Mouse (Mus musculus) hindbrain, embryonic 14.5 days (tissue): ENCODE measurements around the gene Arl5a. TPM values are rescaled to one million over a fixed set of nuclear protein-coding genes. Genes with fewer than 3 reads are reported as not detected.
A peak's percentile ranks its signal among the peaks of the same experiment; 100 is the strongest.

Experiments used
- ATAC-seq: fragments of 200-750 bp; cut with Nextera tagmentation; 2 replicates; pipeline ENCODE4 v1.8.0; 2017; ENCODE audit warnings: moderate number of reproducible peaks, mild to moderate bottlenecking, moderate TSS enrichment, moderate library complexity; ENCODE audit not compliant: low FRiP score
- DNase-seq: peaks from one replicate; pipeline ENCODE4 v3.0.0-alpha.2; 2015; ENCODE audit warnings: low spot score
- H3K27ac ChIP-seq: fragments of 300-500 bp; sonication (generic); 2 replicates; pipeline ENCODE4 v1.5.1; 2014; ENCODE audit warnings: mild to moderate bottlenecking, moderate library complexity
- H3K27me3 ChIP-seq: fragments of 300-500 bp; sonication (generic); 2 replicates; pipeline ENCODE4 v1.6.1; 2014; ENCODE audit warnings: mild to moderate bottlenecking, low read length, mixed read lengths; ENCODE audit not compliant: control insufficient read depth, insufficient read depth
- H3K36me3 ChIP-seq: fragments of 300-500 bp; sonication (generic); replicated peaks from 2 replicates; pipeline ENCODE4 v1.6.1; 2014; ENCODE audit not compliant: control insufficient read depth, insufficient read depth
- H3K4me1 ChIP-seq: fragments of 300-500 bp; sonication (generic); replicated peaks from 2 replicates; pipeline ENCODE4 v1.6.1; 2014; ENCODE audit warnings: antibody characterized with exemption, low read length, mixed read lengths; ENCODE audit not compliant: control insufficient read depth, insufficient read depth
- H3K4me2 ChIP-seq: fragments of 300-500 bp; sonication (generic); replicated peaks from 2 replicates; pipeline ENCODE4 v1.6.1; 2014; ENCODE audit warnings: mild to moderate bottlenecking, moderate library complexity
- H3K4me3 ChIP-seq: fragments of 300-500 bp; sonication (generic); replicated peaks from 2 replicates; pipeline ENCODE4 v1.5.1; 2014; ENCODE audit warnings: mild to moderate bottlenecking, low read length
- H3K9ac ChIP-seq: fragments of 300-500 bp; sonication (generic); 2 replicates; pipeline ENCODE4 v1.6.1; 2014
- H3K9me3 ChIP-seq: fragments of 300-500 bp; sonication (generic); 2 replicates; pipeline ENCODE4 v1.6.1; 2016; ENCODE audit warnings: low read length; ENCODE audit not compliant: control insufficient read depth
- WGBS: fragments of 180-500 bp; shearing (Covaris S2); extraction: QIAGEN DNeasy Blood & Tissue Kit; methylation state at CpG from one replicate; pipeline ENCODE4 v1.1.7; 2014; 5-methylcytosine and 5-hydroxymethylcytosine counted together
- polyA plus RNA-seq: library from polyadenylated mRNA; unstranded; fragments of >200 nt; fragmentation: Nextera tagmentation; extraction: Ambion mirVana; gene quantifications from 2 replicates; pipeline ENCODE4 v1.2.1, GENCODE M21; 2014

Arl5a gene
- polyA plus RNA-seq = 62.7 and 70.8 TPM in 2 replicates

- peak; percentile 96 for ATAC-seq
- under 1% methylated on average over 56 of the region's 57 CpGs for WGBS
- DNase-seq = peak; percentile 95
- Histone ChIP-seq H3K4me3 (peak within 1 kb of the TSS; percentile 99), H3K4me1 (peaks cover 33% of the 10 kb centered on the region), H3K4me2 (peak within 1 kb of the TSS; percentile 79), H3K9ac (peak within 1 kb of the TSS; percentile 95), H3K36me3 (no peaks in the 10 kb centered on the region), H3K27ac (peak within 1 kb of the TSS; percentile 89), H3K27me3 (no peaks in the 10 kb centered on the region), H3K9me3 (no peaks in the 10 kb centered on the region)
These were observed at the start of gene Arl5a for GRCm38 (mm10) chr2:52424747-52425522. Gene Arl5a (minus strand): TSS chr2:52424901.

GRCm38 (mm10) chr2:52471545-52472291, 47.0 kb upstream of the Arl5a start:
- Histone ChIP-seq H3K4me3 (no peak overlapping the region), H3K4me1 (no peaks in the 10 kb centered on the region), H3K9ac (no peak overlapping the region), H3K27me3 (no peaks in the 10 kb centered on the region), H3K36me3 (peaks cover 25% of the 10 kb centered on the region; the same call in 1 of the 2 replicates), H3K4me2 (no peak overlapping the region), H3K27ac (peak overlapping the region; percentile 32; the same call in 1 of the 2 replicates), H3K9me3 (no peaks in the 10 kb centered on the region)
- 56% methylated on average over 4 of the region's 4 CpGs for WGBS
- peak; percentile 72; the same call in 1 of the 2 replicates for ATAC-seq
- no peak for DNase-seq

DNA sequence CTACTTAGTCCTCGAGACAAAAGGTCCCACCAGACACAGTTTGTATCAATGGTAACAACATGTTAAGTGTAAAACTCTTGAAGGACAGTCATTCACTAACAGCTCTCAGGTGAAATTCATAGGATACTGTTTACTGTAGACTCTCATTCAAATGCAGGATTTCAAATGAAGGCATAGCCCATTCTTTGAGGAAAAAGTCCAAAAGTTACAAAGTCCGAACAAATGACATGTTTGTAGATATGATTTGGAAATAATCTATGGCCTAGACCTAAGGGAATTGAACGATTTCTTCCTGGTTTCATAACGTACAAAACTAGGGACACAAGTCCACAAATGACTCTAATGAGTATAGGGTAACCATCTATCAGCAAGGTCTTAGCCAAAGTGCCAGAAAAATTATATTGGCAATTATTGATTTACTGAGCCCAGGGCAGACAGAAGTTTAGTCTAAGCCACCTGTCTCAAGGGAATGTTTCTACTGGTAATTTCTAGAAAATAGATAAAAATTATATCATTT, 45.4 kb upstream of the Arl5a start:
- H3K27ac ChIP-seq = no peak overlapping the region
- no peaks in the 10 kb centered on the region for H3K27me3 ChIP-seq
- H3K36me3 ChIP-seq = peaks cover 30% of the 10 kb centered on the region; the same call in 1 of the 2 replicates
- ATAC-seq = no peak
- no peak overlapping the region for H3K4me2 ChIP-seq
- H3K4me1 ChIP-seq = no peaks in the 10 kb centered on the region
- no peak overlapping the region for H3K9ac ChIP-seq
- DNase-seq = no peak
- no peaks in the 10 kb centered on the region for H3K9me3 ChIP-seq
- 87% methylated on average over 4 of the region's 4 CpGs for WGBS
- no peak overlapping the region for H3K4me3 ChIP-seq

GRCm38 (mm10) chr2:52467629-52468028, 42.9 kb upstream of the Arl5a start:
- H3K27ac ChIP-seq = no peak overlapping the region

GRCm38 (mm10) chr2:52461206-52461967, 36.7 kb upstream of the Arl5a start:
- no peak for DNase-seq
- H3K27ac ChIP-seq = no peak overlapping the region
- ATAC-seq = no peak

More at GRCm38 (mm10) chr2:52467629-52468028, 42.9 kb upstream of the Arl5a start:
- Histone ChIP-seq H3K27me3 (no peaks in the 10 kb centered on the region), H3K9me3 (no peaks in the 10 kb centered on the region), H3K4me2 (no peak overlapping the region), H3K9ac (no peak overlapping the region), H3K36me3 (peaks cover 21% of the 10 kb centered on the region; the same call in 1 of the 2 replicates), H3K4me3 (no peak overlapping the region), H3K4me1 (no peaks in the 10 kb centered on the region)
- ATAC-seq = no peak
- 84% methylated on average over 6 of the region's 6 CpGs for WGBS
- DNase-seq = no peak

DNA sequence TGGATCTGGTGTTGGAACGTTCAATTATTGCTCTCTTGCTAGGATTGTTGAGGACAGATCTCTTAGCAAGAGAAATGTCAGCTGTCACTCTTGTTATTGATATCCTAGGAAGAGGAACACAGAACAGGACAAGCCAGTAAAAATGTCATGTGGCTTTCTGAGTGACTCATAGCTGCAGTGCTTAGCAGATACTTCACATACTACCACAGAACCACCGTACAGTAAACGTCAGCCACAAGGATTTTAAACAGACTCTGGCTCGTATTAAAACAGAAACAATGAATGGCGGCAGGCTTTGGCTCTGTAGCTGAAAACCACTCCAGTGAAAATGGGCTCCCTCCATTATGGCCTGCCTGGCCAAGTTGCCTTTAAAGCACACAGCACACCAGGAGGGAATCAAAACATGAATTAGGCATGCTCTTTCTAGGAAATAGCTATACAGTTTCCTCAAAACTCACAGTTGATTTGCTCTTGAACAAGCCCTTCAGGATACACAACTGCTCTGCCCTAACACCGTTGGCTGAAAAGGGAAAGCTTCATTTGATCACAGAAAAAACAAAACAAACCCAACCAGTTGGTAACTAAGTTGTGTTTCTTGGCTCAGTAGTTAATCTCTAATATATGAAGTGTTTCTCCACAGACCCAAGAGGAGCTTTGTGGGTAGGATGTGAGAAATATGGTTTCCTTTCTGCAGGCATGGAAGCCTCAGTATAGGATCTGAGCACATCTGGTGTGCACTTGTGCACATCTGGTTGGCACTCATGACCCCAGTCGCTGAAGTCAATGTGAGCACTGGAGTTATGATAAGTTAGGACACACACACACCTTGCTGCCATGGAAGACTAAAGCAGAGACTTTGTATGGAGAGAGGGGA, 31.1 kb upstream of the Arl5a start:
- no peak overlapping the region for H3K9ac ChIP-seq
- WGBS = 79% methylated on average over 7 of the region's 7 CpGs
- ATAC-seq (no peak), DNase-seq (no peak)
- no peaks in the 10 kb centered on the region for H3K4me1 ChIP-seq
- no peak overlapping the region for H3K4me3 ChIP-seq
- no peaks in the 10 kb centered on the region for H3K9me3 ChIP-seq
- no peak overlapping the region for H3K4me2 ChIP-seq
- H3K36me3 ChIP-seq = peaks cover 17% of the 10 kb centered on the region
- no peaks in the 10 kb centered on the region for H3K27me3 ChIP-seq
- H3K27ac ChIP-seq = no peak overlapping the region

More at GRCm38 (mm10) chr2:52461206-52461967, 36.7 kb upstream of the Arl5a start:
- no peaks in the 10 kb centered on the region for H3K9me3 ChIP-seq
- peaks cover 18% of the 10 kb centered on the region; the same call in 1 of the 2 replicates for H3K36me3 ChIP-seq
- H3K4me3 ChIP-seq = no peak overlapping the region
- no peak overlapping the region for H3K4me2 ChIP-seq
- no peak overlapping the region for H3K9ac ChIP-seq
- H3K27me3 ChIP-seq = no peaks in the 10 kb centered on the region
- 95% methylated on average over 12 of the region's 12 CpGs for WGBS
- no peaks in the 10 kb centered on the region for H3K4me1 ChIP-seq

DNA sequence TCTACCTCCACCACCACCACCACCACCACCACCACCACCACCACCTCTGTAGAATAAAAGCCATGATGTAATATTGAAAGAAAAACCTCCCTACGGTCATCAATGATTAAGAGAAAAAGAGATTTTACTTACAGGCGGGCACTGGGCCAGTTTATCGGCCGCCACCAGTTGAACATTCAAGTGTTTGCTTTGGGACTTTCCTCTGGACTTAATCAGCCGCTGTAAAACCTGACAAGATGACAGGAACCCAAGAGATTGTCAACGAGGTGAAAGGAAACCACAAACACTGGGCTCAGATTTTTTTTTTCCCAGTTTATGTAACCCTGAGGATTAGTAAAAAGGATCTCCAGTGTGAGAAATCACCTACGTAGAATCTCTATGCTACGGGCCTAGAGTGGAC, 25.1 kb upstream of the Arl5a start:
- H3K27me3 ChIP-seq = no peaks in the 10 kb centered on the region
- ATAC-seq (no peak), DNase-seq (no peak)
- no peaks in the 10 kb centered on the region for H3K9me3 ChIP-seq
- H3K4me2 ChIP-seq = no peak overlapping the region
- peaks cover 27% of the 10 kb centered on the region for H3K36me3 ChIP-seq
- no peak overlapping the region for H3K27ac ChIP-seq
- WGBS = 93% methylated on average over 8 of the region's 8 CpGs
- H3K9ac ChIP-seq = no peak overlapping the region
- no peaks in the 10 kb centered on the region for H3K4me1 ChIP-seq
- H3K4me3 ChIP-seq = no peak overlapping the region

DNA sequence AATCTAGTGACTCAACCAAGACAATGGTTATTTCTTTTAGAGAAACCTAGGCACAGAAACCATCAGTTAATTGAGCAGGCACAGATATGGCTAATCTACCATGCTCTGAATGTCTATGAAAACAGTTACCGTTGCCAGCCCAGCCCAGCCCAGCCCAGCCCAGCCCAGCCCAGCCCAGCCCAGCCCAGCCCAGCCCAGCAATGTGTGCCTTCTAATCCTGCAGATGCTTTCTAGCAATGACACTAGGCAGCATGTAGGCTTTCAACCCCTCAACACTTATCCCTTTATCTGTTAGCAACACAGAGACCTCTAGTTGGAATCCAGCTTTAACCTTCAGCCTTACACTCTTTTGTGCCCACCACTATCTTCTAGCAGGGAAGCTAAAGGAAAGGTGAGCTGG, 24.2 kb upstream of the Arl5a start:
- Histone ChIP-seq H3K36me3 (peaks cover 20% of the 10 kb centered on the region), H3K4me3 (no peak overlapping the region), H3K27ac (no peak overlapping the region), H3K27me3 (no peaks in the 10 kb centered on the region), H3K9ac (no peak overlapping the region), H3K9me3 (no peaks in the 10 kb centered on the region), H3K4me2 (no peak overlapping the region), H3K4me1 (no peaks in the 10 kb centered on the region)
- WGBS = 87% methylated on average over 1 of the region's 1 CpGs
- ATAC-seq = no peak
- no peak for DNase-seq
